Mouse (Mus musculus): ENCODE data around the gene Abhd11. TPM values are rescaled to one million over a fixed set of nuclear protein-coding genes. Genes with fewer than 3 reads are reported as not detected.
A peak's percentile ranks its signal among the peaks of the same experiment; 100 is the strongest.
"Not testable (repeated sequence)": the region's sequence is repeated elsewhere in the genome, so short reads cannot be mapped to it uniquely, and the experiment has no call there.

Abhd11 gene
- total RNA-seq, 2 experiments from 2014 or later, result 67.3 to 77.9 TPM

- DNase-seq, result no peak
Measured at GRCm38 (mm10) chr5:135024665-135025224, 15.8 kb downstream of the Abhd11 start.

GRCm38 (mm10) chr5:135025899-135026298 is 16.9 kb downstream of the Abhd11 start:
- no peak for DNase-seq

- peak; percentile 89 for DNase-seq
Measured at GRCm38 (mm10) chr5:135029007-135029854, 20.3 kb downstream of the Abhd11 start.

- DNase-seq, result no peak
Measured at GRCm38 (mm10) chr5:135032581-135032980, 23.6 kb downstream of the Abhd11 start.

- no peak for DNase-seq
Measured at GRCm38 (mm10) chr5:135034593-135034992, 25.6 kb downstream of the Abhd11 start.

GRCm38 (mm10) chr5:135035608-135036359 is 26.8 kb downstream of the Abhd11 start:
- DNase-seq, result peak; percentile 37

GRCm38 (mm10) chr5:135037946-135038345 is 29.0 kb downstream of the Abhd11 start:
- DNase-seq, result no peak

- no peak for DNase-seq
Measured at GRCm38 (mm10) chr5:135039541-135039940, 30.6 kb downstream of the Abhd11 start.

- no peak for DNase-seq
Measured at GRCm38 (mm10) chr5:135040059-135040458, 31.1 kb downstream of the Abhd11 start.

- DNase-seq, result peak; percentile 50
Measured at GRCm38 (mm10) chr5:135040777-135041176, 31.8 kb downstream of the Abhd11 start.

- DNase-seq, result no peak
Measured at GRCm38 (mm10) chr5:135042105-135042788, 33.3 kb downstream of the Abhd11 start.

- DNase-seq, result no peak
Measured at GRCm38 (mm10) chr5:135044575-135044974, 35.6 kb downstream of the Abhd11 start.

- DNase-seq, result no peak
Measured at GRCm38 (mm10) chr5:135048539-135048938, 39.6 kb downstream of the Abhd11 start.

GRCm38 (mm10) chr5:135049268-135049667 is 40.3 kb downstream of the Abhd11 start:
- DNase-seq, result not testable (repeated sequence)

GRCm38 (mm10) chr5:135053356-135053755 is 44.4 kb downstream of the Abhd11 start:
- DNase-seq, result no peak

Other genes starting within 250 kb of the Abhd11 start
- not detected for gene Tmem270, start 102.4 kb upstream of the Abhd11 start, total RNA-seq (2021)
- 1 to 10 TPM in 1 of 2 experiments, under 1 TPM in 1; 0.75 to 3.3 TPM for gene Cldn13, start 93.6 kb upstream of the Abhd11 start, total RNA-seq (2021)
- gene Mettl27, start 76.8 kb upstream of the Abhd11 start, total RNA-seq (2021), result 10 to 100 TPM; 23.6 to 24.2 TPM
- gene Cldn4, start 62.2 kb upstream of the Abhd11 start, total RNA-seq (2021), result under 1 TPM; 0.21 to 0.57 TPM
- gene Cldn3, start 22.9 kb upstream of the Abhd11 start, total RNA-seq (2021), result 10 to 100 TPM in 1 of 2 experiments, 1 to 10 TPM in 1; 8.2 to 13.9 TPM
- gene Stx1a, start 14.3 kb downstream of the Abhd11 start, total RNA-seq (2021), result 1 to 10 TPM; 6.8 to 9.5 TPM
- gene Dnajc30, start 55.0 kb downstream of the Abhd11 start, total RNA-seq (2021), result 10 to 100 TPM; 23.7 to 24.5 TPM
- gene Bud23, start 55.8 kb downstream of the Abhd11 start, total RNA-seq (2021), result 10 to 100 TPM; 41.3 to 44.6 TPM
- gene Vps37d, start 69.1 kb downstream of the Abhd11 start, total RNA-seq (2021), result 1 to 10 TPM; 3.8 to 4.5 TPM
- 10 to 100 TPM; 59.1 to 71.7 TPM for gene Mlxipl, start 80.7 kb downstream of the Abhd11 start, total RNA-seq (2021)
- gene Tbl2, start 140.5 kb downstream of the Abhd11 start, total RNA-seq (2021), result 10 to 100 TPM; 23.2 to 23.5 TPM
- 10 to 100 TPM; 41.9 to 43.3 TPM for gene Bcl7b, start 159.1 kb downstream of the Abhd11 start, total RNA-seq (2021)
- gene Baz1b, start 178.1 kb downstream of the Abhd11 start, total RNA-seq (2021), result 10 to 100 TPM; 60.4 to 70.1 TPM
- 1 to 10 TPM; 2.1 to 2.7 TPM for gene Fzd9, start 242.1 kb downstream of the Abhd11 start, total RNA-seq (2021)

All from adrenal gland, postnatal 10 days (tissue).